Mouse (Mus musculus): ENCODE measurements around the gene Ulk4. TPM values are rescaled to one million over a fixed set of nuclear protein-coding genes. Genes with fewer than 3 reads are reported as not detected.
A peak's percentile ranks its signal among the peaks of the same experiment; 100 is the strongest.

Gene Ulk4
- polyA plus RNA-seq, 1 experiment from 2014 or later = 109 TPM

DNA sequence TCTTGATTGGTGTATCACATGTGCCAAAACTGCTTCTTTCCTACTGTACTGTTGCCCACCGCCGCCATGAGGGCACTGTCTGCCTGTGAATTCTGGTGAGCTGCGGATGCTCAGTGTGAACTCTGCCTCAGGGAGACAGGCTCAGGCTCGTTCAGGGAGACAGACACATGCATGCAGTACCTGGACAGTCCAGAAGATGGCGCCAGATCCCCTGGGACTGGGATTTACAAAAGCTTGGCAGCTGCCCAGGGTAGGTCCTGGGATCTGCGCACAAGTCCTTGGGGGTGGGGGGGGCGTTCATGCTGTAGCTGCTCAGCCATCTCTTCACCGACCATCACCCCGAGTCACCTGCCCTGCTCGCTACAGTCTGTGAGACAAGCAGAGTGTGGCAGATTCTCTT is 168.9 kb downstream of the Ulk4 start:
- Histone ChIP-seq H3K27ac (peak overlapping the region; percentile 66), H3K4me2 (no peak overlapping the region), H3K9me3 (no peaks in the 10 kb centered on the region), H3K27me3 (0 out of 2 replicates have a peak, but pooled peaks cover 3% of the 10 kb centered on the region), H3K9ac (no peak overlapping the region), H3K36me3 (no peaks in the 10 kb centered on the region), H3K4me3 (no peak overlapping the region), H3K4me1 (replicated peaks) (peaks cover 53% of the 10 kb centered on the region)
- WGBS = 11% methylated on average over 10 of the region's 10 CpGs
- peak; percentile 72 for ATAC-seq (ENCODE audit: low FRiP score)

DNA sequence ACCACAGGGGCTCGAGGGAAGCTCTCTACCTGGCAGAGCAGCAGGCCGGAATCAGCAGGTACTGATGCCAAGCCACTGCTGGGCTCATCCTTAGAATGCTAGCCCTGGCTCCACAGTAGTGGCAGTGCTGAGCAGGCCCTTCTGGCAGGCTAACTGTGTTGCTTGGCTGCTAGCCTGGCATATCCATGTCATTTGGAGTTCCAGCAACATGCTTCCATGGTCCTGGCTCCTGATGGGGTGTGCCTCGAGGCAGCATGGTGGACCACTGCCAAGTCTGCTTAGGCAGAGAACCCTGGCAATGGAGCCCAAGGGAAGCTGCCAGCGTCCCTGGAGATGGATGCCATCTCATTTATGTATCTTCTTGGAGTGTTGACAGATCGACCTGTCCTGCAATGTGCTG is 169.4 kb downstream of the Ulk4 start:
- no peaks in the 10 kb centered on the region for H3K36me3 ChIP-seq
- peak overlapping the region; percentile 35; the same call in 1 of the 2 replicates for H3K9ac ChIP-seq
- H3K4me2 ChIP-seq = no peak overlapping the region
- 54% methylated on average over 5 of the region's 5 CpGs for WGBS
- peak overlapping the region; percentile 66 for H3K27ac ChIP-seq
- no peaks in the 10 kb centered on the region for H3K9me3 ChIP-seq
- peaks cover 53% of the 10 kb centered on the region for H3K4me1 ChIP-seq (replicated peaks)
- no peak overlapping the region for H3K4me3 ChIP-seq
- peak; percentile 65 for ATAC-seq (ENCODE audit: low FRiP score)
- H3K27me3 ChIP-seq = 0 out of 2 replicates have a peak, but pooled peaks cover 3% of the 10 kb centered on the region

DNA sequence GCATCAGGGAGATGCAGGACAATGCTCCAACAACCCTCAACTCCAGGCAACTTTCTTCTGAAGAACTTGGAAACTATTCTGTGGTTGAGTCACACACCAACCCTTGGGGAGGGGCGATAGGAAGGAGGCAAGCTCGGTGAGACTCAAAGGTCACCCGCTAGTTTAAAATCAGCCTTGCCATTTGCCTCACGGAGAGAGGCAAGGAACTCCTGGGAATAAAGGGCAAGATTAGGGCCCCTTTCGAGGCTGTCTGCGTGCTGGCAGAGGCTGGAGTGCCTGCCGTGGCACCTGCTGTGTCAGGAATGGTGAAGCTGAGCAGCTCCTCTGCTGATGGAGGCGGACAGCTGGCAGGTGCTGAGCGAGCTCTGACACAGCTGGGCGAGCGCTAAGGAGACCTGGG is 169.9 kb downstream of the Ulk4 start:
- 27% methylated on average over 11 of the region's 11 CpGs for WGBS
- H3K4me2 ChIP-seq = no peak overlapping the region
- H3K4me3 ChIP-seq = no peak overlapping the region
- H3K9me3 ChIP-seq = no peaks in the 10 kb centered on the region
- no peaks in the 10 kb centered on the region for H3K36me3 ChIP-seq
- H3K9ac ChIP-seq = peak overlapping the region; percentile 35; the same call in 1 of the 2 replicates
- ATAC-seq (ENCODE audit: low FRiP score) = 0 out of 2 replicates have a peak, but pooled peaks have one; percentile 29
- 0 out of 2 replicates have a peak, but pooled peaks cover 3% of the 10 kb centered on the region for H3K27me3 ChIP-seq
- H3K27ac ChIP-seq = peak overlapping the region; percentile 66
- H3K4me1 ChIP-seq (replicated peaks) = peaks cover 53% of the 10 kb centered on the region

DNA sequence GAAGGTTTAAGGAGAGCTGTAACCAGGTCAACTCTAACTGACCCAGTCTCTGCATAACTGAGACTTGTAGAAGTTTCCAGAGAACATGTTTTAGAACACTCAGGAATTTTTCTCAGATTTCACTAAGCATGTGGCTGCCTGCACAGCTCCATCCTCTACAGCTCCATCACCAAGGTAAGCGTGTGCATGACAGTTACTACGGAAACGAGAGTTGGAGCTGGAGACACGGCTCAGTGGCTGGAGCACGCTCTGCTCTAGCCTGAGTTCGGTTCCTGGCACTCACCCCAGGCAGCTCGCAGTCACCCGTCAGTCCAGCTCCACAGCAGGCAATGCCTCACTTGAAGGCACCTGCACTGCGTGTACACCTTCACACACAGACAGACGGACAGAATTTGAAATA is 175.5 kb downstream of the Ulk4 start:
- no peak for ATAC-seq (ENCODE audit: low FRiP score)
- Histone ChIP-seq H3K4me1 (replicated peaks) (peaks cover 29% of the 10 kb centered on the region), H3K9ac (no peak overlapping the region), H3K27ac (no peak overlapping the region), H3K4me2 (no peak overlapping the region), H3K36me3 (no peaks in the 10 kb centered on the region), H3K4me3 (no peak overlapping the region), H3K27me3 (0 out of 2 replicates have a peak, but pooled peaks cover 3% of the 10 kb centered on the region), H3K9me3 (no peaks in the 10 kb centered on the region)
- 74% methylated on average over 10 of the region's 10 CpGs for WGBS

DNA sequence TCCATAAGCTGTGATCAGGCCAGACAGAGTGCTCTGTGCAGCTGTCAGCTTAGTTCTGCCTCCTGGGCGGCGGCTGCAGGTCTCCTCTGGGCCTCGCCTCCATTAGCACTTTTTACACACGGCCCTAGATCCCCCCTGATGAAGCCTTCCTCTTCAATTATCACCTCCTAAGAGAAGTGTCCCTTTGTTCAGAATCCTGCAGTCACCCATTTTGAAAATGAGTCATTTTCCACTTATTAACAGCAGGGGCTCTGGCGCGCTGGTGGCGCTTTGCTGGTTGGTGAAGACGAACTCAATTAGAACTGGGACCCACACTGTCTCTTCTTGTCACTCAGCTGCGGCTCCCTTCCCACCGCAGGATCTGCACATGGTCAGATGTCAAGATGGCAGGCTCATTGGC is 177.5 kb downstream of the Ulk4 start:
- no peak for ATAC-seq (ENCODE audit: low FRiP score)
- no peak overlapping the region for H3K4me3 ChIP-seq
- peaks cover 18% of the 10 kb centered on the region for H3K4me1 ChIP-seq (replicated peaks)
- H3K9me3 ChIP-seq = no peaks in the 10 kb centered on the region
- no peaks in the 10 kb centered on the region for H3K27me3 ChIP-seq
- WGBS = 63% methylated on average over 10 of the region's 10 CpGs
- no peak overlapping the region for H3K9ac ChIP-seq
- H3K4me2 ChIP-seq = no peak overlapping the region
- H3K27ac ChIP-seq = no peak overlapping the region; the same call in 1 of the 2 replicates
- no peaks in the 10 kb centered on the region for H3K36me3 ChIP-seq

DNA sequence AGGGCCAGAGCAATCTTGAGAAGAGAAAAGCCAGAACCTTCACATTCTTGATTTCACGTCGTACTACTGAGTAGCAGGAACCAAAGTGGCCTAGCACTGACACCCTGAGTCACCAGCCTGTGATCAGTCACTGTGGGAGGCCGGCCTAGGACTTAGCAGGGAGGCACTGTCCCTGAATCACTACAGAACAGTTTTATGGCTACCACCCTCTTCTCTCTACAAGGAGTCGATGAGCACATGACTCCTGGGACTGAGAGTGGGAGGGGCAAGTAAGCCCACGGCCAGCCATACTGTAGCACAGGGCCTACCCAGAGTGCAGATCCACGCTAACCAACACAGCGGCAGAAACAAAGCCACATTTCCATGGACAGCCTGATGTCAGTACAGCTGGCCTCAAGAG is 183.2 kb downstream of the Ulk4 start:
- Histone ChIP-seq H3K9me3 (no peaks in the 10 kb centered on the region), H3K36me3 (no peaks in the 10 kb centered on the region), H3K9ac (no peak overlapping the region), H3K4me1 (replicated peaks) (peaks cover 17% of the 10 kb centered on the region), H3K27ac (no peak overlapping the region), H3K4me2 (no peak overlapping the region), H3K27me3 (no peaks in the 10 kb centered on the region), H3K4me3 (no peak overlapping the region)
- 85% methylated on average over 7 of the region's 7 CpGs for WGBS
- ATAC-seq (ENCODE audit: low FRiP score) = no peak

DNA sequence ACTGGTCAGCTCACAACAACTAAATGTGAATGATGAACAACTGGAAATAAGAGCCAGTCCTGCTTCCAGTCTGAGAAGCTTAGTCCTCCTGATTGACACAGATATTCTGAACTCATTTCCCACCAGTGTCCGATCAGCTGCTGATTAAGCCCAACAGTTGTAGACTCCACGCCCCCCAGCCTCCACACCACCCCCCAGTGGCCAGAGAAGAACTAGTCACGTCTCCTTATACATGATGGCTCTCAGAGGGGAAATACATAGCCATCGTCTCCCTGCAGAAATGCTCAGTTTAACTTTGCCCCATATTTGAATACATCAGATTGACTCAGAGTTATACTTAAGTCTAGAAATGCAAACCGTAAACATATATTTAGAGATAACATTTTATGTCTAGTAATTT is 184.4 kb downstream of the Ulk4 start:
- Histone ChIP-seq H3K9ac (no peak overlapping the region), H3K27ac (no peak overlapping the region), H3K4me3 (no peak overlapping the region), H3K4me1 (replicated peaks) (peaks cover 5% of the 10 kb centered on the region; the same call in 1 of the 2 replicates), H3K9me3 (no peaks in the 10 kb centered on the region), H3K4me2 (no peak overlapping the region), H3K36me3 (no peaks in the 10 kb centered on the region), H3K27me3 (no peaks in the 10 kb centered on the region)
- WGBS = 90% methylated on average over 5 of the region's 5 CpGs
- no peak for ATAC-seq (ENCODE audit: low FRiP score)

DNA sequence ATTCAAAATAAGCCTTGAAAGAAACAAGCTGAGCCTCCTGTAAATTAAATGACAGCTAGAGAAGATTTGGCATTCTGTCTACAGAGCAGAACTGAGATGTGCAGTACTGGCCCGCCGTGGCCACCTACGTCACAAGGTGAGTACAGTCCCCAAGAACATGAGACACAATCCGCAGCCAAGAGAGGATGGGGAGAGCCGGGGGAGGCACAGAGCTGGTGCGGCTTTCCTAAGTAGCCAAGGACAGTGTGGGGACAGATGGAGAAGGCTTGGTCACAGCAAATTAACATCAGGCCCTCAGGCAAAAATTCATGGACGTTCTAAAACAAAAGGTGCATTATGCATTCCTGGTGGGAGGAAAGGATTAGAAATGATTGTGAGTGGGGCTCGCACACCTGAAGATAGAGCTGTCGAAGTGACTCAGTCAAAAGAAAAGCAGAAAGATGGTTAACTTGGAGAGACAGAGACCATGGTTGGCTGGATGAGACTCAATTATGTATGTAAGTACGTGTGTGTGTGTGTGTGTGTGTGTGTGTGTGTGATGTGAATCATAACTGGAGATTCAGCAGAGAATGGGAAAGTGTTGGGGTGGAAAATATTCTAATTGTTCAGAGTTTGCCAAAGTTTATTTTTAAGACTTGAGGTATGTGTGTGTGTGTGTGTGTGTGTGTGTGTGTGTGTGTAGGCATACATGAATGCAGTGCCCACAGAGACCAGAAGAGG is 185.8 kb downstream of the Ulk4 start:
- H3K4me3 ChIP-seq = no peak overlapping the region
- WGBS = 67% methylated on average over 10 of the region's 10 CpGs
- no peak for ATAC-seq (ENCODE audit: low FRiP score)

DNA sequence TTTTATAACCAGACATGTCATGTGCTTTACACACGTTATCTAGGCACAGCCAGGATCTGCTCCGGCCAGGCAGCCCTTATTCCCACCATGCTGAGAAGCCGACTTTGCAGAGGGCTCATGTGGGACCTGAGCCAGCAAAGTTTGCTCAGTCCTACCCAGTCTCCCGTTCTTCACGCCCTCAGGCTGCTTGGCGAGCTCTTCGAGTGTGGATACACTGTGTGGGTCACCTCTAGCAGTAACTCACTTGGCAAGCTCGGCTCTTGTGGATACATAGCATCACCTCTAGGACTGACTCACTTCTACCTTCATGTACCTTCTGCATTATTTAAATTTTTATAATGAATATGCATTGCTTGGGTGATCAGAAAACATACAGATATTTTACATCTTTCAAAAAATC is 189.3 kb downstream of the Ulk4 start:
- Histone ChIP-seq H3K36me3 (no peaks in the 10 kb centered on the region), H3K9me3 (no peaks in the 10 kb centered on the region), H3K9ac (no peak overlapping the region), H3K27ac (no peak overlapping the region), H3K4me1 (replicated peaks) (peaks cover 14% of the 10 kb centered on the region), H3K4me3 (no peak overlapping the region), H3K4me2 (no peak overlapping the region), H3K27me3 (no peaks in the 10 kb centered on the region)
- no peak for ATAC-seq (ENCODE audit: low FRiP score)
- 75% methylated on average over 8 of the region's 8 CpGs for WGBS

More for the DNA sequence above, 185.8 kb downstream of the Ulk4 start:
- H3K9ac ChIP-seq = no peak overlapping the region
- H3K4me1 ChIP-seq (replicated peaks) = peaks cover 4% of the 10 kb centered on the region; the same call in 1 of the 2 replicates
- no peaks in the 10 kb centered on the region for H3K36me3 ChIP-seq
- H3K27ac ChIP-seq = no peak overlapping the region
- H3K4me2 ChIP-seq = no peak overlapping the region
- H3K9me3 ChIP-seq = no peaks in the 10 kb centered on the region
- H3K27me3 ChIP-seq = no peaks in the 10 kb centered on the region

DNA sequence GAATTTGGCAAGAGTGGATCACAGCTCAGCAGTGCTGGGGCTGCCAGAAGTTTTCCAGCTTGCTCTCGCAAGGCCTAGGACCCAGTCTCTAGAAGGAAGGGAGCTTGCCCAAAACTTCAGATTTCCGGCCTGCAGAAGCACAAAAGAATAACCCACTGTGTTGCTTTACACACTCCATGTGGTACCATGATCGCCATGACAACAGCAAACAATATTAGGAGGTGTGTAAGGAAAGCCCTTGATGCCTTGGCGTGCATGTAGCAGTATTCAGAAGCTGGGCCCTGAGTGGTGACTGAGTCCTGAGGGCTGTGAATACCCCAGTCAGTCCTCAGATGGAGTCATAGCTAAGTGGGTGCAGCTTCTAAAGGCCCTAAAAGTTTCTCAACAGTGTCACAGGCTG is 192.8 kb downstream of the Ulk4 start:
- H3K9ac ChIP-seq = no peak overlapping the region
- ATAC-seq (ENCODE audit: low FRiP score) = no peak
- H3K36me3 ChIP-seq = no peaks in the 10 kb centered on the region
- H3K4me3 ChIP-seq = no peak overlapping the region
- no peak overlapping the region for H3K4me2 ChIP-seq
- 59% methylated on average over 4 of the region's 4 CpGs for WGBS
- H3K4me1 ChIP-seq (replicated peaks) = peaks cover 19% of the 10 kb centered on the region
- no peak overlapping the region for H3K27ac ChIP-seq
- no peaks in the 10 kb centered on the region for H3K9me3 ChIP-seq
- H3K27me3 ChIP-seq = no peaks in the 10 kb centered on the region

DNA sequence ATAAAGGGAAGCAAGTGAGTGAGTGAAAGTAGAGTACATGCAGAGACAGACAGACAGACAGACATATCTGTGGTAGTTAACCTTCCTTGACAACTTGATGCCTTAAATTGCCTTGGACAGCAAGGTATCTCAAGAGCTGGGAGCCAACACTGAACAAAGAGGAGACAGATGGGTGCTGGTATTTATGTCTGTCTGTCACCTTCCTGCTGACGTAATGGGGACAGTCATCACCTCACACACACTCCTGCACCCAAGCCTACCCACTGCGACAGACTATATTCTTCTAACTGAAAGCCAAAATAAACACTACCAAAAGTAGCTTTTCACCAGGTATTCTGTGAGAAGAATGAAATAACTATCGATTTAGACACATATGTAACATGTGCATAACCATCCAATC is 196.2 kb downstream of the Ulk4 start:
- Histone ChIP-seq H3K9me3 (no peaks in the 10 kb centered on the region), H3K4me2 (no peak overlapping the region), H3K27ac (no peak overlapping the region), H3K36me3 (no peaks in the 10 kb centered on the region), H3K9ac (no peak overlapping the region), H3K4me1 (replicated peaks) (peaks cover 36% of the 10 kb centered on the region), H3K27me3 (no peaks in the 10 kb centered on the region), H3K4me3 (no peak overlapping the region)
- WGBS = 97% methylated on average over 3 of the region's 3 CpGs
- ATAC-seq (ENCODE audit: low FRiP score) = no peak

DNA sequence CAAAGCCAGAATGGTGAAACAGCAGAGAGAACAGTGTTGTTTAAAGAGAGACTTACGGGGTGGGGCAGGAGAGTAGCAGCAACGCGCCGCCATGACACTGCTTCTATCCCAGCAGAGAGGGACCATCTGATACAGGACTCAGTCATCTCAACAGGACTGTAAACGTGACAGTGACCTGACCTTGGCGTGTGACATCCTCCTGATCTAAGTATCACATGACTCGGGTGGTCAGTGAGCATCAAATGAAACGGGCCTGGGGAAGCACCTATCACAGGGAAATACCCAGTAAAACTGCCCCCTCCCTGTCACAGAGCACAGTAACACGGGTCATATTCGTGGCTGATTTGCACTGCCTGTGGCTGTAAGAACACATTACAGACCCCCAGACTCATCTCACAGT is 196.6 kb downstream of the Ulk4 start:
- H3K4me2 ChIP-seq = no peak overlapping the region
- no peak overlapping the region for H3K9ac ChIP-seq
- H3K9me3 ChIP-seq = no peaks in the 10 kb centered on the region
- ATAC-seq (ENCODE audit: low FRiP score) = no peak
- H3K27me3 ChIP-seq = no peaks in the 10 kb centered on the region
- H3K27ac ChIP-seq = no peak overlapping the region
- H3K4me3 ChIP-seq = no peak overlapping the region
- H3K36me3 ChIP-seq = no peaks in the 10 kb centered on the region
- H3K4me1 ChIP-seq (replicated peaks) = peaks cover 36% of the 10 kb centered on the region
- 90% methylated on average over 10 of the region's 10 CpGs for WGBS

Measured in hindbrain, embryonic 13.5 days (tissue).